Mouse (Mus musculus) heart, adult 8-10 months (tissue): ENCODE results near the gene Ercc1. TPM values are rescaled to one million over a fixed set of nuclear protein-coding genes. Genes with fewer than 3 reads are reported as not detected.

Source experiments
- DNase-seq: peaks from one replicate; pipeline ENCODE4 v3.0.0; 2022; ENCODE audit warnings: low spot score
- total RNA-seq, 4 experiments: library from RNA; stranded (reverse); gene quantifications; 2 replicates each; pipeline ENCODE4 v1.2.4; 2022

The Ercc1 gene
- total RNA-seq, 4 experiments from 2014 or later, result 39.8 to 46.9 (median 44.4) TPM

DNA sequence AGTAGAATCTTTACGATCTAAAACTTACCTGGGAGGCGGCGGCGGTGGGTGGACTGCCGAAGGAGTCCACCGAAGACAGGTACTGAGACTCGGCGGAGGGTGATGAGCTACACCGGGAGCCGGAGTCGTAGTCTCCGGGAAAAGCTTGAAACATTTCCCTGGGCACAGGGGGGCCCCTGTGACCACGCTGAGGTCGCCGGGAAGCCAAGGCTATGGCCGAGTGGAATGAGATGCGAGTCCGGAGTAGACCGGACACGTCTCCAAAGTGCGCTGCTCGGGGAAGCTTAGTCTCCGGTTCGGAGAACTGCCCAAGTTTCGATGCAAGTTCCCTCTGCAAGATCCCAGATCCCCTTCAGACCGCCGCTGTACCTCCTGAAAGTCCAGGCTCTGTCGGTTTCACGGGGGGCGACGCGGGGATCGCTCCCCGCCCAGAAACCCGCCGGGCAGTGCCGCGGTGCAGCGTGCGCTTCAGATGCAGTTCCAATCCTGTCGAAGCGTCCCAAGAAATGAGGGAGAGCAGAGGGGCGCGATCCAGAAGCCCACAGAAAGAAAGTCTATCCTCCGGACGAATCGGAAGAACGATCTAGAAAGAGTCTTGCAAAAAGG, 35.2 kb upstream of the Ercc1 start:
- DNase-seq, result no peak

- DNase-seq, result peak; percentile 93
Observed at GRCm38 (mm10) chr7:19309884-19310641, 34.5 kb upstream of the Ercc1 start, which contains the start of gene Fosb. TSS of gene Fosb (minus strand) at chr7:19310051.

- no peak for DNase-seq
Observed at GRCm38 (mm10) chr7:19311991-19312390, 32.6 kb upstream of the Ercc1 start.

DNA sequence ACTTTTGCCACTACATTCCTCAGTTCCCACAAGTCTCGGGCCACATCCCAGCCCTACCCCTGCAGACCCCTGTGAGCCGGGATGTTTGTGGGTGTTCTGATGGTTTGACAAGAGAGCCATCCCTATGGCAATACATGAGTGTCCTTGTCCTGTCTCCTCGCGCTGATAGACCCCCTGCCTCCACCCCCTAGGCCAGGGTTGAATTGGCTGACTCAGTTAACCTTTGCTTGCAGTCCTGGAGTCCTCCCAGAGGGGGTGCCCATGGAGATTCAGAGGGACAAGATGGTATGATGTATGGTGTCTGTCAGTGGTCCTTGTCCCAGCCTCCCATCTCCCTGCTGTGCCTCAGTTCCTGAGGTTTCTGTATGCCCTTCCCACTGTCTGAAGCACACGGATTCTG, 30.5 kb upstream of the Ercc1 start:
- DNase-seq, result no peak

DNA sequence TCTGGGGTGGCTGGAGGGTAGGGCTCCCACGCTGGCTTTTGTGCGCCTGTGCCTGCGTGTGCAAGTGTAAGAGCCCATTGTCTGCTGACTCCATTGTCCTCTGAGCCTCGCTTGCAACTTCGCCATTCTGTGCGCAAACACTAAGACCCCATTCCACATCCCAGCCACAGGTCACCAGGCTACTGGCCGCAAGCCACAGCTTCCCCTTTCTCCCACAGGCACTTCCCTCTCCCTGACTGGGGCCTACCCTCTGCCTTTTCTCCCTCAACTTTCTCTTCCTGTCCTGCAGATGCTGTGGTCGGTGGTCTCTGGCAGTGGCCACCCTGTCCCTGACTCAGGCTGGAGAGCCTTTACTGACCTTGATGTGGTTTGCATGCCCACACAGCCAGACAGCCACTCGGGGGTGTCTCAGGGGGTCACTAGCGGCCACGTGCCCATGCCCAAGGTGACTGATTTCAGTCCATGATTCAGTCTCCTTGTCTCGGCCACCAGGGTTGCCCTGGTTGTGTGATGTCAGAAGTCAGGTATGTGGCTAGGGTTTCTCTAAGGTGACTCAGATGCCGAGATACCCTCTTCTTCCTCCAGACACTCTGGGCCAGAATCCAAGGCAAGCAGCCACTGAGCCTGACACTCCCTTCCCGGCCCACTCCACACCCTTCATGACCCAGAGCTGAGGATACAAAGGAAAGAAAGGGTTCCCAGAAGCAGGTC, 28.0 kb upstream of the Ercc1 start:
- DNase-seq, result peak; percentile 54

- no peak for DNase-seq
Observed at GRCm38 (mm10) chr7:19318201-19318600, 26.4 kb upstream of the Ercc1 start.

DNA sequence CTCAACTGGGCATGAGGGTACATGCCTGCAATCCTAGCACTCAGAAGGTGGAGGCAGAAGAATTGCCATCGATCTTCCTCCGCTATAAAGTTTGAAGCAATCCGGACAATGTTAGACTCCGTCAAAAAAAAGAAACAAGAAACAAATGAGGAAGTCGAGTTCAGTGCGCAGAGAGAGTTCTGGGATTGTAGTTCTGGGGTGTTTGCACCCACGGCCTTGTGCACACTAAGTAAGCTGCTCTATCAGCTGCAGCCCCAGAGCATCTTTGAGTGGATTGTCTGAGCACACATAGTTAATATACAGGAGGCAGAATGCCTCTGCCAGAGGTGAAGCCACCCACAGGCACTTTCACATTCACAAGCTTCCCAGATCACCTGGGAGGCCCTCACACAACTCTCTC, 25.9 kb upstream of the Ercc1 start:
- DNase-seq, result no peak

- DNase-seq, result no peak
Observed at GRCm38 (mm10) chr7:19319458-19319857, 25.1 kb upstream of the Ercc1 start.

GRCm38 (mm10) chr7:19319906-19320305, 24.7 kb upstream of the Ercc1 start:
- peak; percentile 94 for DNase-seq

DNA sequence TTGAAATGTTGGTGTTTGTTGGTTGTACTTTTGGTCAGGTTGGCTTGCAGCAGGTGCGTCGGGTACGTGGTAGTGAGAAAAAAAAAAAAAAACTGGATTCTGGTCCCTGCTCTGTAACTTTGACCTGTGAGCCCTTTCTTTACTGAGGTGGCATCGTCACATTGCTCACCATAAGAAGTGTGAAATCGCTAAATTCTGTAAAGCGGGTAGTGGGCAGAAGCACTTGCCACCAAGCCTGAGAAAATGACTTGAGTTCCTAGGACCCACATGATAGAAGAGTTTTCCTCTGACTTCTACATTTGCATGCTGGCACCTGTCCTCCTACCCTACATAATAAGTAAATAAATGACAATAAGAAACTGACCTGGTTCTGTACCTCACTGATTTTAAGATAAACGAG, 23.9 kb upstream of the Ercc1 start:
- no peak for DNase-seq

DNA sequence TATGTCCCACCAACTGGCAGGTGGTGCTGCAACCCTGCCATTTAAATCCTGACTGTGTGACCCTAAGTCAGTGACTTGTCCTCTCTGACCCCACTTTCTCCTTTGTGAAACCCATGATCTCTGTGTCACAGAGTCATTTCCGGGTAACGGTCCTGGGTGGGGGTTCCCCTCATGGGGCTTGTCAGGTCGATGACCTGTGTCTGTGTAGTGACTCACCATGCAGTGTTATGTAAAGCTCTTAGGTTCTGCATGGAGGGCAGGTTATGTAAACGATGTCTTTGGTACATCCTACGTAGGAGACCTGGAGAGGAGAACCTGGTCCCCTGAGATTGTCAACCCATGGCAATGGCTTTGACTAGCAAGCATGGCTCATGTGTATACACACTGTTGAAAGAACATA, 23.1 kb upstream of the Ercc1 start:
- DNase-seq, result no peak

DNA sequence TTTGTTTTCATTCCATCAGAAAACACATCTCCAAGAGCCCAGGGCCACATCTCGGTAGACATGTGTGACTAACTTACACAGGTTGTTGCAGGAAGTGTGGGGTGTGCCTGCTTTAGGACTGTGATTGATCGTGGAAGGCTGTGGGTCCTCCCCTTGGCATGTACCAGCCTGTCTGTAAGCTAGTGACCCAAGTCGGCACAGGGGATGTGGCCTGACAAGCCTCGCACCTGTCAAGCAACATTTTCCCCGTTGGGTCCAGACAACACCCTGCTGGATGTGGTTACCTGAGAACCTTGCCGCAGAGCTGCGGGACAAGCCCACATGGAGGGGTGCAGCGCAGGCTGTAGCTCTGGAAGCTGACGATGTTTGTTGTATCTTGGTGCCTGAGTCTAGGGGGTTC, 22.1 kb upstream of the Ercc1 start:
- DNase-seq, result no peak

DNA sequence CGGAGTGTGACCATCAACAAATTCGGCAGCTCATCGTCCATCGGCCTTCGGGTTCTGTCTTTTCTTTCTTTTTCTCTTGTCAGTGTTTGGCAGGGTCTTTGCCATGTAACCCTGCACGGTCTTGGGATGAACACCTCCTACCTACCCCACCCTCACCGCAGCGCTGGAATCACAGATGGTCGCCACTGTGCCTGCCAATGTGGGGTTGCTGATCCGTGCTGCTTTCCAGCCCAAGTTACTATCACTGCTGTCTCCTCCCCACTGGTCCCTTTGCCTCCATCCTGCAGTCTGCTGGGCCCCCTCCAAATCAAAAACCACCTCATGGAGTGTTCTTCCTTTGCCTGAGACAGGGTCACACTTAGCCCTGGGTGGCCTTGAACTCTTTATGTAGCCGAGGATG, 20.4 kb upstream of the Ercc1 start:
- DNase-seq, result no peak

- DNase-seq, result no peak
Observed at GRCm38 (mm10) chr7:19325262-19326199, 19.0 kb upstream of the Ercc1 start.

- peak; percentile 94 for DNase-seq
Observed at GRCm38 (mm10) chr7:19326359-19326758, 18.2 kb upstream of the Ercc1 start.

DNA sequence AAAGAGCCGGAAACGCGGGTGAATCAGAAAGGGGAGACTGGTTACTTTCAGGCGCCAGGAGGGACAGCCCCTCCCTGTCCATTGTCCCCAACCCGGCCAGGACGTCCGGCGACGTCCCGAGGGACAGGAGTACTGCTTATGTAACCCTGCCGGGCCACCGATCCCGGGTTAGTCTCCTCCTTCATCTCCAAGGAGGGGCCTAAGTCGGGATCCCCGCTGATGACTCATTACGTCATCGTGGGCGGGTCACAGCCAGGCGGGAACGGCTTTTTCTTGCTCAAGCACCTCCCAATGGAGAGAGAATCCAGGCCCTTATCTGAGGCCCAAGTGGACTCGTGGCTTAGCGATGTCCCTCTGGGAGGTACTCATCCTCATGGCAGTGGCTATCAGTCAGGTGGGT, 17.4 kb upstream of the Ercc1 start:
- DNase-seq, result peak; percentile 96

- no peak for DNase-seq
Observed at GRCm38 (mm10) chr7:19327782-19328181, 16.8 kb upstream of the Ercc1 start.

- no peak for DNase-seq
Observed at GRCm38 (mm10) chr7:19328425-19328824, 16.2 kb upstream of the Ercc1 start.

DNA sequence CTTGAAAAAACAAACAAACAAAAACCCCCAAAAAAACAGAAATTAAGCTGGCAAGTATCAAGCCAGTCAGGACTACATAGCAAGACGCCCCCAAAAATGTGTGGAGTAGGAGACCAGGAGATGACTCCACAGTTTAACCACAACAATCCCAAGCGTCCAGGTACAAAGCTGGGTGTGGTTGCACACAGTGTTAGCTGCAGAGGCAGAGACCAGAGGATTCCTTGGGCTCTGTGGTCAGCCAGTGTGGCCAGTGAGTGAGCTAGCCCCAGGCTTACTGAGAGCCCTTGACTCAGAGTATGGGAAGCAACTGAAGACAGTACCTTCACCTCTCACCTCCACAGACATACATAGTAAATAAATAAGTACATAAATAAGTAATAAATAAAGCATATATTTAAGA, 12.7 kb upstream of the Ercc1 start:
- no peak for DNase-seq

- DNase-seq, result peak; percentile 79
Observed at GRCm38 (mm10) chr7:19332709-19333352, 11.7 kb upstream of the Ercc1 start.

DNA sequence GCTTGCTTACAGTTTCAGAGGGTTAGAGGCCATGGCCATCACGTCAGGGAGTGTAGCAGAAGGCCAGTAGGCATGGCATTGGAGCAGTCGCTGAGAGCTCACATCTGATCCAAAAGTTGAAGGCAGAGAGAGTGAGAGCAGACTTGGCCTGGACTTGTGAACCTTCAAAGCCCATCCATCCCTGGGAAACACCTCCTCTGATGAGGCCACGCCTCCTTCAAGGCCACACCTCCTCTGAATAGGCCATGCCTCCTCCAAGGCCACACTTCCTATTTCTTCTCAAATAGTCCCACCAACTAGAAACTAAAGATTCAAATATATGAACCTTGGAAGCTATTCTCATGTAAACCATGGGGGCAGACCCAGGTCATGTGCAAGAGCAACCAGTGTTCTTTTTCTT, 9.0 kb upstream of the Ercc1 start:
- DNase-seq, result no peak
